Mouse (Mus musculus) fibroblast of lung, adult 2 months (primary cell): ENCODE measurements around the gene Myh7.
"Not testable (repeated sequence)": the region's sequence is repeated elsewhere in the genome, so short reads cannot be mapped to it uniquely, and the experiment has no call there.

ENCODE experiments used
- DNase-seq: peaks from one replicate; pipeline ENCODE4 v3.0.0-alpha.2; 2011; ENCODE audit warnings: low read depth

Myh7 gene

GRCm38 (mm10) chr14:54968344-54968743, 26.1 kb downstream of the Myh7 start:
- no peak for DNase-seq

DNA sequence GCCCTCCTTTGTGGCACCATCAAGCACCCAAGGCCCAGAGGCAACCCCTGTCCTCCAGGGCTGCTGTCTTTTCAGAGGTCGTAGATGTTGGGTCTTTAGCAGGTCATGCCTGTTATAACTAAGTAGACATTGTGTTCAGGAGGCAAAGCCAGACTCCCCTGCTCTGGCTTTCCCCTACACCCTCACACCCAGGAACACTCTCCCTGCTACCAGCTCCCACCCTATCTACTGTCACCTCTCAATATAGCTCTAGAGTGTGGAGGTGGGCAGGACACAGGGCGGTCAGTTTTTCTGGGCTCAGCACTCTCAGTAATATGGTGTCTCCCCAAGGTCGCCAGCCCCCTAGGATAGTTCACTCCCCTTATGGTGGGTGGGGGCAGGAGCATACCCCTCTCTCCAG, 26.6 kb downstream of the Myh7 start:
- DNase-seq = no peak

- no peak for DNase-seq
These were observed 28.0 kb downstream of the Myh7 start, which contains the start of gene Myh6 for GRCm38 (mm10) chr14:54966320-54966977. Myh6 (minus strand) TSS chr14:54966927.

DNA sequence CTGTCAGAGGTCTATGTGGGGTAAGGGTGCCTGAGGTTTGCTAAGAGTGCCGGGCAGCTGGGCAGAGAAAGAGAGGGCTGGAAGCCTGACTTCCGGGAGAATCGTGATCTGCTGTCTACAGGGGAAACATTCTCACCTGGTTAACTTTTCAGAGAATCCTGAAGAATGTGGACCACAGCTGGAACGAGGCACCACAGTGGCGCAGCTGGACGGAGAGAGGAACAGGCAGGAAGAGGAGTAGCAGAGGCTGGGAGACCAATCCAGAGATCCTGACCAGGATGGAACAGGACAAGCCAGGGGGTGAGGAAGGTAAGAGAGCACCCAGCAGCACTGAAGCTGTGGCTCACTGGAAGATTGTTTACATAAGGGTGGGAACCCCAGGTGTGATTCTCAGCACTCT, 28.8 kb downstream of the Myh7 start:
- no peak for DNase-seq

- DNase-seq = no peak
These were observed 29.4 kb downstream of the Myh7 start for GRCm38 (mm10) chr14:54965044-54965443.

DNA sequence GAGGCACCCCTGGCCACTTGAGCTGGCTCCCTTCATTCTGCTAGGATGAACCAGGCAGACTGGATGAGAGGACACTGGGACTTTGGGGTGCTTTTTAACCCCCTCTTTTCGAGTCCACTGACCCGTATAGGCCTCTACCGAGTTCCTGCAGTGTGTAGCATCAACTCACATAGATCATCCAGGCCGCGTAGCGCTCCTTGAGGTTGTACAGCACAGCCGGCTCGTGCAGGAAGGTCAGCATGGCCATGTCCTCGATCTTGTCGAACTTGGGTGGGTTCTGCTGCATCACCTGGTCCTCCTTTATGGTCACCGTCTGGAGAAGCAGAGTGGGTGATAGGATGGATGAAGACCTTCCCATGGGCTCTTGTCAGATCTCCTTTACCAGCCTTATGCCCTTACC, 30.7 kb downstream of the Myh7 start:
- DNase-seq = no peak

GRCm38 (mm10) chr14:54962714-54963113, 31.7 kb downstream of the Myh7 start:
- no peak for DNase-seq

GRCm38 (mm10) chr14:54961487-54961886, 32.9 kb downstream of the Myh7 start:
- no peak for DNase-seq

DNA sequence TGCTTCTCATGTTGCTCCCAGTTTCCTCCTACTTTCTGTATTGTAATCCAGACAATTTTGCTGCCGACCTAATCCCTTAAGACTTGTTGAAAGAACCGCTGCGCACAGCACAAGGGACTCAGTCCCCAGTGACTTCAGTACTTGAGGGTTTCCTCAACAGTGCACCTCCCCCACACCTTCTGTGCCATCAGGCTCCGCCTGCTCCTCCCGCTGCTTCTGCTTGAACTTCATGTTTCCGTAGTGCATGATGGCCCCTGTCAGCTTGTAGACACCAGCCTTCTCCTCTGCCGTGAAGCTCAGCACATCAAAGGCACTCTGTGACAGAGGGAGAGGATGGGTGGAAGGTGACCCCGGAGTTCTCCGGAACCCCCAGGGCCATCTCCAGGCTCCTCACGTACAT, 33.7 kb downstream of the Myh7 start:
- no peak for DNase-seq

DNA sequence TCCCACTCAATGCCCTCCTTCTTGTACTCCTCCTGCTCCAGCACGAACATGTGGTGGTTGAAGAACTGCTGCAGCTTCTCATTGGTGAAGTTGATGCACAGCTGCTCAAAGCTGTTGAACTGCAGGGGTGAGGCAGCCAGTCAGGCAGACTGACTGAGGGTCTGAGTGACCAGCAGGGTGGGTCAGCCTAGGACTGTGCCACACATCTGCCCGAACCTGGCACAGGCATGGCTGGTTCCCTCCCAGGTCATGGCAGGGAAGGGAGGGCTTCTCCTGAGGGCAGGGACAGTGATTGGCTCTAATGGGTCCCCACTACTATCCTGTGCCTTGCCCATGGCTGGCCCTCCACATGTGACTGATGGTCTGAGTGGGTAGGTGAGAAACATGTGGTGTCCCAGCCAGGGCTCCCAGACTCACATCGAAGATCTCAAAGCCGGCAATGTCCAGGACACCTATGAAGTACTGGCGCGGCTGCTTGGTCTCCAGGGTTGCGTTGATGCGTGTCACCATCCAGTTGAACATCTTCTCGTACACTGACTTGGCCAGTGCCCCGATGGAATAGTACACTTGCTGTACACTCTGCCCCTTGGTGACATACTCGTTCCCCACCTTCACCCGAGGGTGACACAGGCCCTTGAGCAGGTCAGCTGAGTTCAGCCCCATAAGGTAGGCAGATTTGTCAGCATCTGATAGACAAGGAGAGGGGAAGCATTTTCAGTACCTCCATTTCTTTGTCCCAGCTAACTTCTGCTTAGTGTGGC, 34.4 kb downstream of the Myh7 start:
- not testable (repeated sequence) for DNase-seq

DNA sequence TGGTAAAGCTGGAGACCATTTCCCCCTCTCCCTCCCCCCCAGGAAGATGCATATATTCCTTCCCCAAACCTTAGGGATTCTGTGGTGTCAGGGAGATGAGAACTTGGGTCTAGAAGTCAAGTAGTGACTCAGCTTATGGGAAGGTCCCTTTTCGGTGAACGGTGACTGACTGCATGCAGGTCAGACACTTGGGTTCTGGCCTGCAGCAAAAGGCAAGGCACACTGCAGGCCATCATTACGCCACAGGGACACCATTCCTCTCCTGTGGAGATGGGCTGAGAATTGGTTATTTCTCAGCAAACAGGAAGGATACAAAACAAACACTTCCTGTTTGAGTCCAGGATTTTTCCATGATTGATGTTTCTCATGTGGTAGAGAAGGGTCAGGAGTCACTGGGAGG, 35.2 kb downstream of the Myh7 start:
- DNase-seq = no peak

GRCm38 (mm10) chr14:54958503-54958902, 35.9 kb downstream of the Myh7 start:
- DNase-seq = no peak

GRCm38 (mm10) chr14:54956533-54956932, 37.9 kb downstream of the Myh7 start:
- no peak for DNase-seq

DNA sequence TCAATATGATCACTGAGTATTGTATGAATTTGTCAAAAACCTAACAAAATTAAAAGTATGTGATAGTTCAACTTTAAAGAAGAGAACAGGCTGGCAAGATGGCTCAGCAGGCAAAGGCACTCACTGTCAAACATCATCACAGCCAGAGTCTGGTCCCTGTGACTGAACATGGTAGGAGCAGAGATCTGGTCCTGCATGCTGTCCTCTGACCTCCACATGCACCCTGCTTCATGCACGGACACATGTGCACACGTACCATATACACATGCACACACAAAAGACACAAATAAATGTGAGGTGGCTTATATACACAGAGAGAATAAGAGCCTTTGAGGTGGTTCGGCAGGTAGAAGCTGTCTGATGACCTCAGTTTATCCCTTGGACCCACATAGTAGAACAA, 38.9 kb downstream of the Myh7 start:
- DNase-seq = no peak

GRCm38 (mm10) chr14:54954474-54954873, 40.0 kb downstream of the Myh7 start:
- DNase-seq = no peak

DNA sequence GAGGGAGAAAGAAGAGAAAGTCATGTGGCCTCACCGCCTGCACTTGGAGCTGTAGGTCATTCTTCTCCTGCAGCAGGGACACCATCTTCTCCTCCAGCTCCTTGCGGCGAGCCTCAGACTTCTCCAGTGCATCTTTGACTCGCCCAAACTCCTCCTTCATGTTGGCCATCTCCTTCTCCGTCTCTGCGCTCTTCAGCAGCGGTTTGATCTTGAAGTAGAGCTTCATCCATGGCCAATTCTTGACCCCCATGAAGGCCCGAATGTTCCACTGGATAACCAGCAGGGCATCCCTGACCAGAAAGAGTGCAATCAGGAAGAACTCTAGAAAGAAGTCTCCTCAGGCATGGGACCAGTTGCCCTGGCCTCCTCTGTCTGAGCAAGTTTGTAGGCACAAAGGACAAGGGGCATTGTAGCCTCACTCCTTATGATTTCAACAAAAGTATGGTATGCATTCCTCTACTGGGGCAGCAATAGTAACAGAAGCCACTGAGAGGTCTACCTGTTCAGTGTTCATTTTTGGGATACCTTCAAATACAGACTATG, 40.7 kb downstream of the Myh7 start:
- DNase-seq = no peak

- no peak for DNase-seq
These were observed 42.8 kb downstream of the Myh7 start for GRCm38 (mm10) chr14:54951587-54951986.

- DNase-seq = no peak
These were observed 43.9 kb downstream of the Myh7 start for GRCm38 (mm10) chr14:54950493-54950892.

DNA sequence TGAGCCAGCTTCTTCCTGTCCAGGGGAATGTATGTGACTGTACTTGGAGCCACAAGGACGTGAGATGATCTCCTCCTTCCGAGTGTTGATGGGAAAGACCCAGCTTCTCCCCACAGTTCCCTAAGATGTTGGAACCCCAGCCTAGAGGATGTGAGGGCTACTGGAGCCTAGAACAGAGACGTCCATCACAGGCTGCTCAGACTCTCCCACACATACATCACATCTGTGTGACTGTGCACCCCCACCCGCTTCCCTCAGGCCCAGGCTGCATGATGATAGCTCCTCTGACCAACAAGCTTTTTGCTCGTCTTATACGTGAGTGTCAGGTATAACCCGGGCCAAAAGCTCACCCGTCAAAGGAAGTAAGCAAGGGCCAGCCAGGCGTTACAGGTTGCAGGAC, 45.6 kb downstream of the Myh7 start:
- no peak for DNase-seq

DNA sequence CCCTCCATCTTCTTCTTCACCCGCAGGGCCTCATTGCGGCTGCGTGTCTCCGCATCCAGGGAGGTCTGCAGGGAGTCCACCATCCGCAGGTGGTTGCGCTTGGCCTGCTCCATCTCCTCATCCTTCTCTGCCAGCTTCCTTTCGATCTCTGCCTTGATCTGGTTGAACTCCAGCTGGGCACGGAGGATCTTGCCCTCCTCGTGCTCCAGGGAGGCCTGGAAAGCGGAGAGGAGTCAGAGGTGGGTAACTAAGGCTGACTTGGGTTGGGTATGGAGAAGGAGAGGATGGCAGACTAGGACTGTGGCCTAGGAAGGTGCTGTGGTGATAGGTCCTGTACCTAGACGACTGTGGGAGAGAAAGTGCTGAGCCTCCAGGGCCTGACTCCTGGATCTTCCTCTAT, 47.4 kb downstream of the Myh7 start:
- not testable (repeated sequence) for DNase-seq

DNA sequence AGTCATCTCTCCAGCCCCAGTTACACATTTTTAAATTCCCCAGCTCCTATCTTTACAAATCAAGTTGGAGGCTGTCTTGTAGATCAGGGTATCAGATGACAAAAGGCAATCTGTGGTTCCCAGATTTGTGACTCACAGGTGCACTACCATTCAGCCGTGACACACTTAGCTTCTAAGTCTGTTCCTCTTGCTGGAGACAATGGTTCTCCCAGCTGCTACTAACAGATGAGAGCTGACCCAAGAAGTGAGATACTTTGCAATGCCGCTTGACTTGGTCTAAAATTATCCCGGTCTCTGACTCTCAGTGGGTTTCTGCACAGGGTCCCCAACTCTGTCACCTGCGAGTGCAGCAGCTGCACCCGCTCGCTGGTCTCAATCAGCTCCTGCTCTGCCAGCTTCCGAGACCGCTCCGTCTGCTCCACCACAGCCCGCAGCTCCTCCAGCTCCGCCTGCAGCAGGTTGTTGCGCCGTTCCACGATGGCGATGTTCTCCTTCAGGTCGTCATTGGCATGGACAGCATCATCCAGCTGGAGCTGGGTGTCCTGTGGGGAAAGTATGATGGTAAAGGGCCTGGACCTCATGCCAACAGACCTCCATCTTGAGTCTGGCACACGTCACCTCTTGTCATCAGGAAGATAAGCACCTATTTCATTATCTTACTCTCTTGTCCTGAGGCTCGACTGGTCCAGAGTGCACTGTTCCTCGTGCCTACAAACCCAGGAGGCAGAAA, 48.3 kb downstream of the Myh7 start:
- DNase-seq = no peak

DNA sequence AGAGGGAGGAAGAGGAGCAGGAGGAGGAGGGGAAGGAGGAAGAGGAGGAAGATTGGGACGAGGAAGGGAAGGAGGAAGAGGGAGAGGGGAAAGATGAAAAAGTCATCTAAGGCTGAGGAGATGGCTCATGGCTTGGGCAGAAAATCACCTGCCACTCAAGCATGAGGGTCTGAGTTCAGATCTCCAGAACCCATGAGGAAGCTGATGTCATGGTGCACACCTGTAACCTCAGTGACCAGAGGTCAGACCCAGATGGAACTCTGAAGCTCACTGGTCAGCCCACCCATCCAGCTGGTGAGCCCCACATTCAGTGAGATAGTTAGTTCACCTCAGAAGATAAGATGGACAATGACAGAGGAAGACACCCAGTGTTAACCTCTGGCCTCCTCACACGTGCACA, 49.5 kb downstream of the Myh7 start:
- no peak for DNase-seq

DNA sequence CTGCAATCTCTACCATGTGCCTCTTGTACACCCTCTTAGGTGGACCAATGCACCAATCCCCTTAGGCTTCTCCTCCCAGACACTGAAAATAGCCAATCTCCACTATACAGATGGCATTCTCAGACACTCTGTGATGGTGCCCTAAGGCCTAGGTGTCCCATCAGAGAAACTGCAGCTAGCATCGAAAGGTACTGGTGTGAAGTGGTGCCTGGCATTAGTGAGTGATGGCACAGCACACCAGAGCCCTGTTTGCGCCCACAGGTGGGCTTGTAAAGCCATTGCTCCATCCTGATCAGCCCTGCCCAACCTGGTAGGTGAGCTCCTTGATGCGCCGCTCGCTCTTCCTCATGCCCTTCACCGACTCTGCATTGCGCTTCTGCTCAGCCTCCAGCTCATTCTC, 50.5 kb downstream of the Myh7 start:
- no peak for DNase-seq
